Mouse (Mus musculus): ENCODE measurements around the gene Fat3. TPM values are rescaled to one million over a fixed set of nuclear protein-coding genes. Genes with fewer than 3 reads are reported as not detected.

Gene Fat3
- polyA plus RNA-seq, 1 experiment from 2014 or later = 0.54 TPM

DNA sequence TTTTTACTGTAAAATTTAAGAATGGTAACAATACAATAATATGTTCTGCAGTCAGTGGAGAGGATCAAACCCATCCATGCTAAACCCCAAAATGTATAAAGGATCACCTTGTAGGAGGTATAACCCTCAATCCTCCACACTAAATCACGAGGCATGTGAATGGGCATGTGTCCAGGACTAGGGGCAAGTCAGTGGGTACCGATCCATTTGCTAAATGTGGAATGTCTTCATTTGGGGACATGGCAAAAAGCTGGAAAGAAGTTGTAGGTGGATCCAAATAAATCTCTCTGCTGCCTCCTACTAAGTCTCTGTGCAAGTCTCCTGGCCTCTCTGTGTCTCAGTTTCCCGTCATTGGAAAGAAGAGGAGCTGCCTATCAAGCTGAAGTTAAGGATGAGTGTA lies 39.6 kb downstream of the Fat3 start:
- H3K36me3 ChIP-seq (ENCODE audit: control insufficient read depth, insufficient read depth, low read length) = no peaks in the 10 kb centered on the region
- no peak overlapping the region for H3K27ac ChIP-seq (ENCODE audit: low read length)
- no peak overlapping the region for H3K4me3 ChIP-seq (ENCODE audit: low read length)
- no peaks in the 10 kb centered on the region for H3K4me1 ChIP-seq (replicated peaks; ENCODE audit: control insufficient read depth, insufficient read depth, low read length)
- H3K9me3 ChIP-seq (ENCODE audit: control insufficient read depth, low read length) = no peaks in the 10 kb centered on the region
- 71% methylated on average over 3 of the region's 3 CpGs for WGBS
- H3K9ac ChIP-seq (ENCODE audit: low read length) = no peak overlapping the region
- H3K4me2 ChIP-seq (ENCODE audit: low read depth, low read length) = no peak overlapping the region
- ATAC-seq (ENCODE audit: low read depth) = no peak
- H3K27me3 ChIP-seq (ENCODE audit: control insufficient read depth, insufficient read depth, low read depth, low read length) = no peaks in the 10 kb centered on the region

DNA sequence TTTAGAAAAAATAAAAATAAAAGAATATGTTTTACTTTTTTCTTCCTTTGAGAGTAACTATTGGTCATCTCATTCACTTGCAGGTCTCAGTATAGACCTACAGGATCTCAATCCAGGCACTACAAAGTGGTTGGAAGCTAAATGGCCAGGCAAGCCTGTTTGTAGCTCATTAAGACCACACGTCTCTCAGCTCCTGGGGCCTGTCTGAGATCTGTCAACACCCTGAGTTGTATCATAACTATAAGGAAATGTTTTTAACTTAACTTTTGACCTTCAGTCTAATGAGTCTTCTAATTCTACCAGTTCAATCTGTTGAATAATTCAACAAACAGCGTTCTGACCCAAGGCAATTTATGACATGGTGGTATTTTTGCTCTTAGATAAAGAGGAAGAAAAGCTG lies 40.5 kb downstream of the Fat3 start:
- Histone ChIP-seq H3K9me3 (ENCODE audit: control insufficient read depth, low read length) (no peaks in the 10 kb centered on the region), H3K4me3 (ENCODE audit: low read length) (no peak overlapping the region), H3K4me2 (ENCODE audit: low read depth, low read length) (no peak overlapping the region), H3K4me1 (replicated peaks; ENCODE audit: control insufficient read depth, insufficient read depth, low read length) (no peaks in the 10 kb centered on the region), H3K27me3 (ENCODE audit: control insufficient read depth, insufficient read depth, low read depth, low read length) (no peaks in the 10 kb centered on the region), H3K27ac (ENCODE audit: low read length) (no peak overlapping the region), H3K36me3 (ENCODE audit: control insufficient read depth, insufficient read depth, low read length) (no peaks in the 10 kb centered on the region), H3K9ac (ENCODE audit: low read length) (no peak overlapping the region)
- 43% methylated on average over 2 of the region's 2 CpGs for WGBS
- ATAC-seq (ENCODE audit: low read depth) = 0 out of 2 replicates have a peak, but pooled peaks have one; percentile 34

DNA sequence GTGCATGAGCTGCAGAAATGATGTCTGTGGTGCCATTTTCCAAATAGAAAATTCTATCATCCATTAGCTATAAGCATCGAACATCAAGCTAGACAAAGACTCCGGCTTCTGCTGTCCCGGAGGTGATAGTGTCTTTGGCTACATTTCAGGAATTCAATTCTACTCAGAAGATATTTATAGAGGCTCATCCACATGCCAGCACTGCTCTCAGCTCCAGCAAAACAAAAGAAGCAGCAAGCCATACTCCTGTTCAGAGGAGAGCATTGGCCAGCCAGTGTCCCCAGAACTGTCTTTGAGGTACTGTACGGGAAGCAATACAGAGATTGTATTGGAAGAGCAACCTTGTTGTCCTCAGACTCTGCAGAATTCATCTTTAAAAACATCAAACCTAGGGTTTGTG lies 59.2 kb downstream of the Fat3 start:
- no peaks in the 10 kb centered on the region for H3K36me3 ChIP-seq (ENCODE audit: control insufficient read depth, insufficient read depth, low read length)
- no peak overlapping the region for H3K27ac ChIP-seq (ENCODE audit: low read length)
- H3K4me3 ChIP-seq (ENCODE audit: low read length) = no peak overlapping the region
- H3K27me3 ChIP-seq (ENCODE audit: control insufficient read depth, insufficient read depth, low read depth, low read length) = no peaks in the 10 kb centered on the region
- H3K4me2 ChIP-seq (ENCODE audit: low read depth, low read length) = no peak overlapping the region
- H3K9ac ChIP-seq (ENCODE audit: low read length) = no peak overlapping the region
- 64% methylated on average over 4 of the region's 4 CpGs for WGBS
- ATAC-seq (ENCODE audit: low read depth) = no peak
- no peaks in the 10 kb centered on the region for H3K9me3 ChIP-seq (ENCODE audit: control insufficient read depth, low read length)
- H3K4me1 ChIP-seq (replicated peaks; ENCODE audit: control insufficient read depth, insufficient read depth, low read length) = no peaks in the 10 kb centered on the region

DNA sequence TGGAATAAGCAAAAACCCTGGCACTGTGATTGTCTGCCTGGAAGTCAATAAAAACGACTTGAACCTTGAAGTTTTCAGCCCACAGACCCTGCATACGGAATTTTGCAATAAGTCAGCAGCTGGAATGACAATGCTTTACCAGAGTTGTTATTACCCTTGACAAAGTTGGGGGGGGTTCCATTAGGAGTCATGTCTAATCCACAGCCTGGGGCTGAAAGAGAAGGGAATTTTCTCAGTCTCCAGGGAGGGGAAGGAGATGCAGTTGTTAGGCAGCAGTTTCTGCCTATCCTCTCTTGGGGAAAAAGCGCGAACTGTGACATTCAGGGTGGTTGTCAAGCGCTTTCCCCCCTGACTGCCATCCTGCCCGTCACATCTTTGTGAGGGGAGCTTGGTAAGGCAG lies 60.4 kb downstream of the Fat3 start:
- no peaks in the 10 kb centered on the region for H3K36me3 ChIP-seq (ENCODE audit: control insufficient read depth, insufficient read depth, low read length)
- H3K4me3 ChIP-seq (ENCODE audit: low read length) = no peak overlapping the region
- H3K4me2 ChIP-seq (ENCODE audit: low read depth, low read length) = no peak overlapping the region
- 61% methylated on average over 6 of the region's 6 CpGs for WGBS
- ATAC-seq (ENCODE audit: low read depth) = no peak
- H3K9ac ChIP-seq (ENCODE audit: low read length) = no peak overlapping the region
- H3K4me1 ChIP-seq (replicated peaks; ENCODE audit: control insufficient read depth, insufficient read depth, low read length) = no peaks in the 10 kb centered on the region
- no peaks in the 10 kb centered on the region for H3K27me3 ChIP-seq (ENCODE audit: control insufficient read depth, insufficient read depth, low read depth, low read length)
- no peaks in the 10 kb centered on the region for H3K9me3 ChIP-seq (ENCODE audit: control insufficient read depth, low read length)
- H3K27ac ChIP-seq (ENCODE audit: low read length) = no peak overlapping the region

DNA sequence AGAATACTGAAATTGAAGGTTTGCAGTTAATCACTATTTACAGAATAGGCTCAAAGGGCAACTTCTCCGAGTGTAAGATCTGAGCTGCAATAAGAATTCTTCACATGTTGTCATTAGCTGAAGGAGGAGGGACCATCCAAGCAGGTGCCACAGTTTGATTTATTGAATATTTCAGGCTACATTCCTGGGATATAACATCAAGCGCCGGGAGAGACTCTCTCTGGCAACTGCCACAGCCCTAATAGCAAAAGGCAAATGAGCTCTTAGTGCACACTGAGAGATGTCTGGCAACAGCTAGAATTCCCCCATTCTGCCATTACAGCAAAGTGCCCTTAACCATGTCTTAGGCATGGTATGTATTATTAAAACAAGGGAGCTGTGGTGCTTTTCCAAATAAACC lies 61.1 kb downstream of the Fat3 start:
- Histone ChIP-seq H3K4me3 (ENCODE audit: low read length) (no peak overlapping the region), H3K36me3 (ENCODE audit: control insufficient read depth, insufficient read depth, low read length) (no peaks in the 10 kb centered on the region), H3K9me3 (ENCODE audit: control insufficient read depth, low read length) (no peaks in the 10 kb centered on the region), H3K27ac (ENCODE audit: low read length) (no peak overlapping the region), H3K9ac (ENCODE audit: low read length) (no peak overlapping the region), H3K4me2 (ENCODE audit: low read depth, low read length) (no peak overlapping the region), H3K4me1 (replicated peaks; ENCODE audit: control insufficient read depth, insufficient read depth, low read length) (no peaks in the 10 kb centered on the region), H3K27me3 (ENCODE audit: control insufficient read depth, insufficient read depth, low read depth, low read length) (no peaks in the 10 kb centered on the region)
- 22% methylated on average over 3 of the region's 3 CpGs for WGBS
- ATAC-seq (ENCODE audit: low read depth) = no peak

DNA sequence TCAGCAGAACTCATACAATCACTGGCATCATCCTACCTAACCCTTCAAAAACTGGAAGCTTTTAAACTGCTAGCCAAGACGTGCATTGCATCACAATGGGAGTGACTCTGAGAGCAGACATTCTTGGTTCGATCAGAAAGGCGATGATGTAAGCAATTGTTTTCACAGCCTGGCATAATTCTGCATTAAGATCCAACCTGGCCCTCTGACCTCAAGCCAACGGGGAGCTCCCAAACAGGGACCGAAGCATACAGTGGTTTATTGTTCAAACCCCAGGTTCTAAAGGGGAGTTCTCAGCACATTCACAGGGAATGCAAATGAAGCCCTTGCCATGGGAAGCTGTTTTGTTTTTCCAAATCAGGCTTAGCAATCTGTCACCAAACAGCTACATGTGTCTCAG lies 63.3 kb downstream of the Fat3 start:
- H3K27me3 ChIP-seq (ENCODE audit: control insufficient read depth, insufficient read depth, low read depth, low read length) = no peaks in the 10 kb centered on the region
- H3K9ac ChIP-seq (ENCODE audit: low read length) = no peak overlapping the region
- no peaks in the 10 kb centered on the region for H3K9me3 ChIP-seq (ENCODE audit: control insufficient read depth, low read length)
- no peak overlapping the region for H3K27ac ChIP-seq (ENCODE audit: low read length)
- H3K4me3 ChIP-seq (ENCODE audit: low read length) = no peak overlapping the region
- 49% methylated on average over 5 of the region's 5 CpGs for WGBS
- ATAC-seq (ENCODE audit: low read depth) = no peak
- H3K4me2 ChIP-seq (ENCODE audit: low read depth, low read length) = no peak overlapping the region
- no peaks in the 10 kb centered on the region for H3K4me1 ChIP-seq (replicated peaks; ENCODE audit: control insufficient read depth, insufficient read depth, low read length)
- no peaks in the 10 kb centered on the region for H3K36me3 ChIP-seq (ENCODE audit: control insufficient read depth, insufficient read depth, low read length)

DNA sequence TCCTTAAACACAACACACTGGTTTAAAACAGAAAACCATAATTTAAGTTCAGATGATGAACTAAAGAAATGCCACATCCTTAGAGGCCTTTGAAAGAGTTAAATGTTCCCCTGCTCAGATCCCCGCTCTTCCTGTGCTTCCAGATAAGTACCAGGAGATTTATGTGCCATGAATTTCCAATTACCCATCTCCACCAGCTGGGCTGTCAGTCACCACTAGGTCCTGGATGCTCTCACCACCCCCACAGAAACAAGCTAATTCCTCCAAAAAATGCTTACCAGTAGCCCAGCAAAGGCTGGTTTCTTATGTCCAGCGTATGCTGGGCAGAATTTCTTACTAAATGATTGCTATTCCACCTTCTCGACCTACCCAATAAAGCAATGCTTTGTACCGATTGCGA lies 72.5 kb downstream of the Fat3 start:
- H3K36me3 ChIP-seq (ENCODE audit: control insufficient read depth, insufficient read depth, low read length) = no peaks in the 10 kb centered on the region
- no peaks in the 10 kb centered on the region for H3K4me1 ChIP-seq (replicated peaks; ENCODE audit: control insufficient read depth, insufficient read depth, low read length)
- H3K9ac ChIP-seq (ENCODE audit: low read length) = no peak overlapping the region
- H3K9me3 ChIP-seq (ENCODE audit: control insufficient read depth, low read length) = no peaks in the 10 kb centered on the region
- ATAC-seq (ENCODE audit: low read depth) = no peak
- H3K27ac ChIP-seq (ENCODE audit: low read length) = no peak overlapping the region
- H3K4me2 ChIP-seq (ENCODE audit: low read depth, low read length) = no peak overlapping the region
- no peak overlapping the region for H3K4me3 ChIP-seq (ENCODE audit: low read length)
- WGBS = 74% methylated on average over 5 of the region's 5 CpGs
- no peaks in the 10 kb centered on the region for H3K27me3 ChIP-seq (ENCODE audit: control insufficient read depth, insufficient read depth, low read depth, low read length)

DNA sequence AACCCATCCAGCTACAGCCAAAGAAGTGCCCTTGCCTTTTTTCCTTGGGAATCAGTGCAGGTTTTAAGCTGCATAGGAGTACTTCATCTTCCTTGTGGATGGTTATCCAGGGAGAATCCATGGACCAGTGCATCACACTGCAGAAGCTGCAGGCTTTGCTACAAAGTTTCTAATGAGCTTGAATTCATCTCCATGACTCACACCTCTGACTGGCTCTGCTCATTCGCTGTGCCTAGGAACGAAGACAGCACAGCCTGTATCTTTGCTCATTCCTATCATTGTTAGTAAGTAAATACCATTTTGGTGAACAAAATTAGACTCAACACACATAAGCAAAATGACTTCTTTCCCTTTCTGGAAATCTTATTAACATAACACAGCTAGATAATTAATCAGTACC lies 78.4 kb downstream of the Fat3 start:
- no peak for ATAC-seq (ENCODE audit: low read depth)
- no peak overlapping the region for H3K27ac ChIP-seq (ENCODE audit: low read length)
- H3K27me3 ChIP-seq (ENCODE audit: control insufficient read depth, insufficient read depth, low read depth, low read length) = no peaks in the 10 kb centered on the region
- no peak overlapping the region for H3K9ac ChIP-seq (ENCODE audit: low read length)
- H3K4me1 ChIP-seq (replicated peaks; ENCODE audit: control insufficient read depth, insufficient read depth, low read length) = no peaks in the 10 kb centered on the region
- H3K9me3 ChIP-seq (ENCODE audit: control insufficient read depth, low read length) = no peaks in the 10 kb centered on the region
- no peaks in the 10 kb centered on the region for H3K36me3 ChIP-seq (ENCODE audit: control insufficient read depth, insufficient read depth, low read length)
- no peak overlapping the region for H3K4me2 ChIP-seq (ENCODE audit: low read depth, low read length)
- WGBS = 77% methylated on average over 2 of the region's 2 CpGs
- H3K4me3 ChIP-seq (ENCODE audit: low read length) = no peak overlapping the region

DNA sequence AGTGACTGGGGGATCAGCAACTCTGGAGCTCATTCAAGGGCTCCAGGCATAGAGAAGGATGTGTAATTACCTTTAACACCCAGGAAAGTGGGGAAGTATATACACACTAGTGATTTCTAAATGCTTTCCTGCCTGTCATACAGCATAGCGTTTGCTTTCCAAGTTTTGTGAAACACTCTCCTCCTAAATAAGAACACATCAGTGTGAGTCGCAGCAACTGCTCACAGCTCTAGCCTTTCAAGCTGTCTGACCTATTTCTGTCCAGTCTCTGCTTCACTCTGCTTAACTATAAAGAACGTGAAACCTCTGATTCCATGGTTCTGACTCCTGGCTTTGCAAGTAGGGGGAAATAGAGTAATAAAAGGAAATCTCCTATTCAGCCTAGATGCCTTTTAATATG lies 98.3 kb downstream of the Fat3 start:
- Histone ChIP-seq H3K27me3 (ENCODE audit: control insufficient read depth, insufficient read depth, low read depth, low read length) (no peaks in the 10 kb centered on the region), H3K4me2 (ENCODE audit: low read depth, low read length) (no peak overlapping the region), H3K9ac (ENCODE audit: low read length) (no peak overlapping the region), H3K27ac (ENCODE audit: low read length) (no peak overlapping the region), H3K36me3 (ENCODE audit: control insufficient read depth, insufficient read depth, low read length) (no peaks in the 10 kb centered on the region), H3K9me3 (ENCODE audit: control insufficient read depth, low read length) (no peaks in the 10 kb centered on the region), H3K4me3 (ENCODE audit: low read length) (no peak overlapping the region), H3K4me1 (replicated peaks; ENCODE audit: control insufficient read depth, insufficient read depth, low read length) (no peaks in the 10 kb centered on the region)
- WGBS = 77% methylated on average over 3 of the region's 3 CpGs
- no peak for ATAC-seq (ENCODE audit: low read depth)
